Mouse (Mus musculus) R1 (cell line): ENCODE results near the gene Rgl3.

ENCODE experiments used
- DNase-seq: peaks from one replicate; pipeline ENCODE4 v3.0.0-alpha.2; 2018; ENCODE audit warnings: low read depth, low spot score

Gene Rgl3

DNA sequence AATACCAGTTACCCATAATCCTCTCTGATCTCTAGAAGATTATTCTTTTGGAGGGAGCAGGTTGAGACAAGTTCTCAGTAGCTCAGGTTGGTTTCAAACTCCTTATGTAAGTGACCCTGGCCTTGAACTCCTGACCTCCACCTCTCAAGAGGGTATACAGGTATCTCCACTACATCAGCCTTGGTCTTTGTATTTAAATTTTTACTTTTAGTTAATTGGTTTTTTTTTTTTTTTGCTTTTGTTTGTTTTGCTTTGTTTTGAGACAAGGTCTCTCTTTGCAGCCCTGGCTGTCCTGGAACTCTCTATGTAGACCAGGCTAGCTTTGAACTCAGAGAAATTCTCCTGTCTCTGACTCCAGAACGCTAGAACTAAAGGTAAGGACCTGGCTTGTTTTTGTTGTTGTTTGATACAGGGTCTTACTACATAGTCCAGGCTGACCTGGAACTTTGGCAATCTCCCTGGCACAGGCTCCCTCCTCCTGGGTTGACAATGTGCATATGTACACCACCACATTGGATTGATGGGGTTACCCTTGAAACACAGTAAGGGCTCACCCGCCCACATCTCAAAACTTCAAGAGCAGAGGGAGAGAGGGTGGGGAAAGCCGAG, 65.7 kb downstream of the Rgl3 start:
- no peak for DNase-seq

DNA sequence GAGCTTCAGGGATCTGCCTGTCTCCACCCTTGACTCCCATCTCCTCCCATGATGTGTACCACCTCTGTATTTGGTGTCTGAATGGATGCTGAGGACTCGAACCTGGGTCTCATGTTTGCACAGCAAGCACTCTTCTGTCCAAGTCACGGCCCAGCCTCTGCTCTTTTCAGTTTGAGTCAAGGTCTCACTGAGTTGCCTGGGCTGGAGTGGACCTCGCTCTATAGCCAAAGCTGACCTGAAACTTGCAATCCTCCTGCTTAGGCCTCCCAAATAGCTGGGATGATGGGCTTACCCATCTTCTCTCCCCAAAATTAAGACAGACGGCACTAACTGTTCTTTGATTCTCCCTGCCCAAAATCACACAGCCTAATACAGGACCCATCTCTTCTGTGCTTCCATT, 66.2 kb downstream of the Rgl3 start:
- no peak for DNase-seq
